Mouse (Mus musculus): ENCODE measurements at regions not wholly inside any gene's neighbourhood (a gene's known extent, or its start where the extent isn't known, plus 50 kb on each side); places are given as distances from the start of the nearest gene placed in this dataset.

- Histone ChIP-seq H3K4me2 (ENCODE audit: low read length) (no peak overlapping the region), H3K9ac (replicated peaks; ENCODE audit: low read depth, low read length) (no peak overlapping the region), H3K4me1 (replicated peaks; ENCODE audit: control insufficient read depth, insufficient read depth, low read length) (peaks cover 14% of the 10 kb centered on the region), H3K27me3 (replicated peaks; ENCODE audit: control insufficient read depth, insufficient read depth, low read length) (no peaks in the 10 kb centered on the region), H3K9me3 (ENCODE audit: control insufficient read depth, low read length) (no peaks in the 10 kb centered on the region), H3K27ac (ENCODE audit: low read length) (no peak overlapping the region), H3K36me3 (ENCODE audit: control insufficient read depth, insufficient read depth) (no peaks in the 10 kb centered on the region), H3K4me3 (replicated peaks; ENCODE audit: low read length) (no peak overlapping the region)
- 100% methylated on average over 1 of the region's 1 CpGs for WGBS
- ATAC-seq: no peak
Measured at GRCm38 (mm10) chr9:84249765-84250164, 324.8 kb downstream of the Bckdhb start.

GRCm38 (mm10) chr9:84253022-84253991 lies 328.4 kb downstream of the Bckdhb start:
- Histone ChIP-seq H3K9ac (replicated peaks; ENCODE audit: low read depth, low read length) (no peak overlapping the region), H3K27ac (ENCODE audit: low read length) (0 out of 2 replicates have a peak overlapping the region, but pooled peaks have one; percentile 31), H3K4me1 (replicated peaks; ENCODE audit: control insufficient read depth, insufficient read depth, low read length) (peaks cover 14% of the 10 kb centered on the region), H3K4me3 (replicated peaks; ENCODE audit: low read length) (no peak overlapping the region), H3K36me3 (ENCODE audit: control insufficient read depth, insufficient read depth) (no peaks in the 10 kb centered on the region), H3K4me2 (ENCODE audit: low read length) (no peak overlapping the region), H3K9me3 (ENCODE audit: control insufficient read depth, low read length) (no peaks in the 10 kb centered on the region), H3K27me3 (replicated peaks; ENCODE audit: control insufficient read depth, insufficient read depth, low read length) (no peaks in the 10 kb centered on the region)
- 16% methylated on average over 7 of the region's 7 CpGs for WGBS
- peak; percentile 80 for ATAC-seq

GRCm38 (mm10) chr9:84258488-84258887 lies 333.5 kb downstream of the Bckdhb start:
- no peak overlapping the region for H3K27ac ChIP-seq (ENCODE audit: low read length)
- WGBS: 66% methylated on average over 1 of the region's 1 CpGs
- no peak overlapping the region for H3K4me2 ChIP-seq (ENCODE audit: low read length)
- no peak overlapping the region for H3K9ac ChIP-seq (replicated peaks; ENCODE audit: low read depth, low read length)
- no peaks in the 10 kb centered on the region for H3K27me3 ChIP-seq (replicated peaks; ENCODE audit: control insufficient read depth, insufficient read depth, low read length)
- H3K4me1 ChIP-seq (replicated peaks; ENCODE audit: control insufficient read depth, insufficient read depth, low read length): peaks cover 5% of the 10 kb centered on the region
- no peak overlapping the region for H3K4me3 ChIP-seq (replicated peaks; ENCODE audit: low read length)
- no peak for ATAC-seq
- no peaks in the 10 kb centered on the region for H3K36me3 ChIP-seq (ENCODE audit: control insufficient read depth, insufficient read depth)
- no peaks in the 10 kb centered on the region for H3K9me3 ChIP-seq (ENCODE audit: control insufficient read depth, low read length)

- no peaks in the 10 kb centered on the region for H3K27me3 ChIP-seq (replicated peaks; ENCODE audit: control insufficient read depth, insufficient read depth, low read length)
- no peak for ATAC-seq
- H3K9ac ChIP-seq (replicated peaks; ENCODE audit: low read depth, low read length): no peak overlapping the region
Measured at GRCm38 (mm10) chr9:84259751-84260150, 334.8 kb downstream of the Bckdhb start.

GRCm38 (mm10) chr9:84262151-84262550 lies 337.2 kb downstream of the Bckdhb start:
- H3K4me1 ChIP-seq (replicated peaks; ENCODE audit: control insufficient read depth, insufficient read depth, low read length): no peaks in the 10 kb centered on the region
- no peaks in the 10 kb centered on the region for H3K36me3 ChIP-seq (ENCODE audit: control insufficient read depth, insufficient read depth)
- H3K9me3 ChIP-seq (ENCODE audit: control insufficient read depth, low read length): no peaks in the 10 kb centered on the region
- no peak for ATAC-seq
- H3K27ac ChIP-seq (ENCODE audit: low read length): no peak overlapping the region
- H3K27me3 ChIP-seq (replicated peaks; ENCODE audit: control insufficient read depth, insufficient read depth, low read length): no peaks in the 10 kb centered on the region
- 85% methylated on average over 5 of the region's 5 CpGs for WGBS
- no peak overlapping the region for H3K4me2 ChIP-seq (ENCODE audit: low read length)
- H3K9ac ChIP-seq (replicated peaks; ENCODE audit: low read depth, low read length): no peak overlapping the region
- H3K4me3 ChIP-seq (replicated peaks; ENCODE audit: low read length): no peak overlapping the region

More at GRCm38 (mm10) chr9:84259751-84260150, 334.8 kb downstream of the Bckdhb start:
- Histone ChIP-seq H3K4me2 (ENCODE audit: low read length) (no peak overlapping the region), H3K4me3 (replicated peaks; ENCODE audit: low read length) (no peak overlapping the region), H3K4me1 (replicated peaks; ENCODE audit: control insufficient read depth, insufficient read depth, low read length) (no peaks in the 10 kb centered on the region), H3K36me3 (ENCODE audit: control insufficient read depth, insufficient read depth) (no peaks in the 10 kb centered on the region), H3K9me3 (ENCODE audit: control insufficient read depth, low read length) (no peaks in the 10 kb centered on the region), H3K27ac (ENCODE audit: low read length) (no peak overlapping the region)

GRCm38 (mm10) chr9:84266974-84267373 lies 342.0 kb downstream of the Bckdhb start:
- Histone ChIP-seq H3K4me3 (replicated peaks; ENCODE audit: low read length) (no peak overlapping the region), H3K4me2 (ENCODE audit: low read length) (no peak overlapping the region), H3K27me3 (replicated peaks; ENCODE audit: control insufficient read depth, insufficient read depth, low read length) (no peaks in the 10 kb centered on the region), H3K27ac (ENCODE audit: low read length) (no peak overlapping the region), H3K4me1 (replicated peaks; ENCODE audit: control insufficient read depth, insufficient read depth, low read length) (no peaks in the 10 kb centered on the region), H3K9ac (replicated peaks; ENCODE audit: low read depth, low read length) (no peak overlapping the region), H3K36me3 (ENCODE audit: control insufficient read depth, insufficient read depth) (no peaks in the 10 kb centered on the region), H3K9me3 (ENCODE audit: control insufficient read depth, low read length) (no peaks in the 10 kb centered on the region)
- no peak for ATAC-seq
- 77% methylated on average over 7 of the region's 7 CpGs for WGBS

- WGBS: 24% methylated on average over 3 of the region's 3 CpGs
- Histone ChIP-seq H3K4me1 (replicated peaks; ENCODE audit: control insufficient read depth, insufficient read depth, low read length) (no peaks in the 10 kb centered on the region; the same call in 1 of the 2 replicates), H3K4me2 (ENCODE audit: low read length) (no peak overlapping the region), H3K9me3 (ENCODE audit: control insufficient read depth, low read length) (no peaks in the 10 kb centered on the region), H3K27me3 (replicated peaks; ENCODE audit: control insufficient read depth, insufficient read depth, low read length) (no peaks in the 10 kb centered on the region), H3K27ac (ENCODE audit: low read length) (no peak overlapping the region), H3K9ac (replicated peaks; ENCODE audit: low read depth, low read length) (no peak overlapping the region), H3K36me3 (ENCODE audit: control insufficient read depth, insufficient read depth) (no peaks in the 10 kb centered on the region), H3K4me3 (replicated peaks; ENCODE audit: low read length) (no peak overlapping the region)
- ATAC-seq: no peak
Measured at GRCm38 (mm10) chr9:84274608-84275007, 349.7 kb downstream of the Bckdhb start.

GRCm38 (mm10) chr9:84278295-84278694 lies 353.4 kb downstream of the Bckdhb start:
- Histone ChIP-seq H3K4me1 (replicated peaks; ENCODE audit: control insufficient read depth, insufficient read depth, low read length) (peaks cover 2% of the 10 kb centered on the region; the same call in 1 of the 2 replicates), H3K27ac (ENCODE audit: low read length) (peak overlapping the region; percentile 46; the same call in 1 of the 2 replicates), H3K4me2 (ENCODE audit: low read length) (no peak overlapping the region), H3K36me3 (ENCODE audit: control insufficient read depth, insufficient read depth) (no peaks in the 10 kb centered on the region), H3K9ac (replicated peaks; ENCODE audit: low read depth, low read length) (no peak overlapping the region), H3K9me3 (ENCODE audit: control insufficient read depth, low read length) (no peaks in the 10 kb centered on the region), H3K4me3 (replicated peaks; ENCODE audit: low read length) (no peak overlapping the region), H3K27me3 (replicated peaks; ENCODE audit: control insufficient read depth, insufficient read depth, low read length) (no peaks in the 10 kb centered on the region)
- WGBS: 17% methylated on average over 4 of the region's 4 CpGs
- no peak for ATAC-seq

- Histone ChIP-seq H3K27me3 (replicated peaks; ENCODE audit: control insufficient read depth, insufficient read depth, low read length) (no peaks in the 10 kb centered on the region), H3K9me3 (ENCODE audit: control insufficient read depth, low read length) (no peaks in the 10 kb centered on the region), H3K27ac (ENCODE audit: low read length) (no peak overlapping the region), H3K9ac (replicated peaks; ENCODE audit: low read depth, low read length) (no peak overlapping the region), H3K4me3 (replicated peaks; ENCODE audit: low read length) (no peak overlapping the region), H3K36me3 (ENCODE audit: control insufficient read depth, insufficient read depth) (no peaks in the 10 kb centered on the region), H3K4me2 (ENCODE audit: low read length) (no peak overlapping the region), H3K4me1 (replicated peaks; ENCODE audit: control insufficient read depth, insufficient read depth, low read length) (peaks cover 2% of the 10 kb centered on the region; the same call in 1 of the 2 replicates)
- 3% methylated on average over 1 of the region's 1 CpGs for WGBS
- ATAC-seq: peak; percentile 78
Measured at GRCm38 (mm10) chr9:84278731-84279130, 353.8 kb downstream of the Bckdhb start.
